Mouse (Mus musculus) hindbrain, embryonic 11.5 days (tissue): Measurements from ENCODE around the gene Hes3. TPM values are rescaled to one million over a fixed set of nuclear protein-coding genes. Genes with fewer than 3 reads are reported as not detected.

Experiments used
- ATAC-seq: fragments of 200-750 bp; cut with Nextera tagmentation; 2 replicates; pipeline ENCODE4 v1.8.0; 2017; ENCODE audit warnings: mild to moderate bottlenecking, moderate TSS enrichment, moderate library complexity; ENCODE audit not compliant: low FRiP score
- DNase-seq: peaks from one replicate; pipeline ENCODE4 v3.0.0-alpha.2; 2015; ENCODE audit warnings: low spot score
- H3K27ac ChIP-seq: fragments of 300-500 bp; sonication (generic); 2 replicates; pipeline ENCODE4 v1.5.1; 2014; ENCODE audit warnings: mild to moderate bottlenecking, low read depth, low read length
- H3K27me3 ChIP-seq: fragments of 300-500 bp; sonication (generic); 2 replicates; pipeline ENCODE4 v1.6.1; 2014; ENCODE audit warnings: mild to moderate bottlenecking, low read length, moderate library complexity, mixed read lengths; ENCODE audit not compliant: control insufficient read depth, insufficient read depth
- H3K36me3 ChIP-seq: fragments of 300-500 bp; sonication (generic); 2 replicates; pipeline ENCODE4 v1.6.1; 2014; ENCODE audit warnings: mild to moderate bottlenecking, low read length, moderate library complexity, mixed read lengths; ENCODE audit not compliant: control insufficient read depth, insufficient read depth
- H3K4me1 ChIP-seq: fragments of 300-500 bp; sonication (generic); replicated peaks from 2 replicates; pipeline ENCODE4 v1.6.1; 2014; ENCODE audit warnings: low read length, mixed read lengths; ENCODE audit not compliant: control insufficient read depth, insufficient read depth
- H3K4me2 ChIP-seq: fragments of 300-500 bp; sonication (generic); replicated peaks from 2 replicates; pipeline ENCODE4 v1.6.1; 2014; ENCODE audit warnings: mild to moderate bottlenecking, low read depth, low read length
- H3K4me3 ChIP-seq: fragments of 300-500 bp; sonication (generic); 2 replicates; pipeline ENCODE4 v1.5.1; 2014; ENCODE audit warnings: low read depth, low read length
- H3K9ac ChIP-seq: fragments of 300-500 bp; sonication (generic); 2 replicates; pipeline ENCODE4 v1.6.1; 2014; ENCODE audit warnings: low read depth, low read length
- H3K9me3 ChIP-seq: fragments of 300-500 bp; sonication (generic); 2 replicates; pipeline ENCODE4 v1.6.1; 2016; ENCODE audit warnings: low read length; ENCODE audit not compliant: control insufficient read depth
- WGBS: fragments of 180-500 bp; shearing (Covaris S2); extraction: QIAGEN DNeasy Blood & Tissue Kit; methylation state at CpG from one replicate; pipeline ENCODE4 v1.1.7; 2014; 5-methylcytosine and 5-hydroxymethylcytosine counted together
- polyA plus RNA-seq: library from polyadenylated mRNA; unstranded; fragments of >200 nt; fragmentation: Nextera tagmentation; extraction: Ambion mirVana; gene quantifications from 2 replicates; pipeline ENCODE4 v1.2.1, GENCODE M21; 2014

Gene Hes3
- polyA plus RNA-seq, result 2.9 and 3.5 TPM in 2 replicates

GRCm38 (mm10) chr4:152291562-152291961, at the start of gene Hes3:
TSS of gene Hes3 (minus strand) at chr4:152291662.
- no peak for DNase-seq
- Histone ChIP-seq H3K9ac (peak within 1 kb of the TSS; percentile 42), H3K27ac (0 out of 2 replicates have a peak within 1 kb of the TSS, but pooled peaks have one; percentile 24), H3K4me2 (peak within 1 kb of the TSS; percentile 47), H3K36me3 (no peaks in the 10 kb centered on the region), H3K9me3 (no peaks in the 10 kb centered on the region), H3K4me1 (peaks cover 33% of the 10 kb centered on the region), H3K27me3 (peaks cover 77% of the 10 kb centered on the region), H3K4me3 (peak within 1 kb of the TSS; percentile 17)
- 12% methylated on average over 6 of the region's 6 CpGs for WGBS
- no peak for ATAC-seq

GRCm38 (mm10) chr4:152340584-152341284, 49.3 kb upstream of the Hes3 start:
- H3K36me3 ChIP-seq, result no peaks in the 10 kb centered on the region
- peaks cover 38% of the 10 kb centered on the region for H3K27me3 ChIP-seq
- ATAC-seq (no peak), DNase-seq (no peak)
- no peak overlapping the region for H3K4me2 ChIP-seq
- no peak overlapping the region for H3K9ac ChIP-seq
- no peak overlapping the region for H3K4me3 ChIP-seq
- H3K9me3 ChIP-seq, result no peaks in the 10 kb centered on the region
- 35% methylated on average over 15 of the region's 15 CpGs for WGBS
- H3K4me1 ChIP-seq, result peaks cover 9% of the 10 kb centered on the region
- H3K27ac ChIP-seq, result no peak overlapping the region

GRCm38 (mm10) chr4:152339293-152339790, 47.9 kb upstream of the Hes3 start:
- H3K27ac ChIP-seq, result no peak overlapping the region
- H3K4me1 ChIP-seq, result peaks cover 9% of the 10 kb centered on the region
- peak overlapping the region; percentile 46 for H3K4me3 ChIP-seq
- no peaks in the 10 kb centered on the region; the same call in 1 of the 2 replicates for H3K36me3 ChIP-seq
- H3K4me2 ChIP-seq, result peak overlapping the region; percentile 99
- WGBS, result 1% methylated on average over 12 of the region's 26 CpGs
- peaks cover 38% of the 10 kb centered on the region for H3K27me3 ChIP-seq
- ATAC-seq (0 out of 2 replicates have a peak, but pooled peaks have one; percentile 8), DNase-seq (peak; percentile 29)
- H3K9me3 ChIP-seq, result no peaks in the 10 kb centered on the region
- H3K9ac ChIP-seq, result peak overlapping the region; percentile 62

- peaks cover 9% of the 10 kb centered on the region for H3K4me1 ChIP-seq
- peak within 1 kb of the TSS; percentile 62 for H3K9ac ChIP-seq
- peak; percentile 48; the same call in 1 of the 2 replicates for ATAC-seq
- H3K4me3 ChIP-seq, result peak within 1 kb of the TSS; percentile 46
- H3K4me2 ChIP-seq, result peak within 1 kb of the TSS; percentile 99
- WGBS, result 2% methylated on average over 43 of the region's 120 CpGs
- H3K9me3 ChIP-seq, result no peaks in the 10 kb centered on the region
- no peak within 1 kb of the TSS for H3K27ac ChIP-seq
- peak; percentile 41 for DNase-seq
- H3K27me3 ChIP-seq, result peaks cover 38% of the 10 kb centered on the region
- H3K36me3 ChIP-seq, result no peaks in the 10 kb centered on the region; the same call in 1 of the 2 replicates
These were observed 47.2 kb upstream of the Hes3 start, which contains the start of gene Chd5 for GRCm38 (mm10) chr4:152338419-152339292. TSS of gene Chd5 (plus strand) at chr4:152338651.

GRCm38 (mm10) chr4:152337772-152338171, 46.3 kb upstream of the Hes3 start:
- DNase-seq (no peak), ATAC-seq (no peak)
- Histone ChIP-seq H3K27ac (no peak overlapping the region), H3K36me3 (peaks cover 2% of the 10 kb centered on the region; the same call in 1 of the 2 replicates), H3K4me3 (no peak overlapping the region), H3K9me3 (no peaks in the 10 kb centered on the region), H3K4me2 (no peak overlapping the region), H3K4me1 (peaks cover 9% of the 10 kb centered on the region), H3K9ac (no peak overlapping the region), H3K27me3 (peaks cover 38% of the 10 kb centered on the region)
- WGBS, result 23% methylated on average over 6 of the region's 6 CpGs

GRCm38 (mm10) chr4:152333587-152333986, 42.1 kb upstream of the Hes3 start:
- no peak for ATAC-seq
- WGBS, result 93% methylated on average over 12 of the region's 12 CpGs
- H3K27me3 ChIP-seq, result peaks cover 11% of the 10 kb centered on the region
- no peak overlapping the region for H3K4me2 ChIP-seq
- H3K4me1 ChIP-seq, result peaks cover under 1% of the 10 kb centered on the region; the same call in 1 of the 2 replicates
- no peak overlapping the region for H3K27ac ChIP-seq
- H3K4me3 ChIP-seq, result no peak overlapping the region
- no peak for DNase-seq
- no peak overlapping the region for H3K9ac ChIP-seq
- H3K36me3 ChIP-seq, result peaks cover 11% of the 10 kb centered on the region
- H3K9me3 ChIP-seq, result no peaks in the 10 kb centered on the region

- DNase-seq (peak; percentile 84), ATAC-seq (peak; percentile 60; the same call in 1 of the 2 replicates)
- H3K27me3 ChIP-seq, result peaks cover 5% of the 10 kb centered on the region
- no peaks in the 10 kb centered on the region for H3K9me3 ChIP-seq
- 51% methylated on average over 2 of the region's 2 CpGs for WGBS
- H3K36me3 ChIP-seq, result peaks cover 11% of the 10 kb centered on the region
- H3K9ac ChIP-seq, result no peak overlapping the region
- no peak overlapping the region for H3K4me2 ChIP-seq
- no peak overlapping the region for H3K27ac ChIP-seq
- no peaks in the 10 kb centered on the region for H3K4me1 ChIP-seq
- H3K4me3 ChIP-seq, result no peak overlapping the region
These were observed 41.5 kb upstream of the Hes3 start for GRCm38 (mm10) chr4:152332952-152333351.

GRCm38 (mm10) chr4:152328691-152329090, 37.2 kb upstream of the Hes3 start:
- peak; percentile 62 for DNase-seq
- H3K27ac ChIP-seq, result no peak overlapping the region
- no peaks in the 10 kb centered on the region for H3K9me3 ChIP-seq
- H3K4me3 ChIP-seq, result no peak overlapping the region
- no peak overlapping the region for H3K4me2 ChIP-seq
- H3K36me3 ChIP-seq, result peaks cover 11% of the 10 kb centered on the region
- no peaks in the 10 kb centered on the region for H3K27me3 ChIP-seq
- H3K4me1 ChIP-seq, result peaks cover 4% of the 10 kb centered on the region
- 85% methylated on average over 6 of the region's 6 CpGs for WGBS
- H3K9ac ChIP-seq, result no peak overlapping the region
- ATAC-seq, result no peak
